Mouse (Mus musculus): ENCODE data around the gene Foxd1.

DNA sequence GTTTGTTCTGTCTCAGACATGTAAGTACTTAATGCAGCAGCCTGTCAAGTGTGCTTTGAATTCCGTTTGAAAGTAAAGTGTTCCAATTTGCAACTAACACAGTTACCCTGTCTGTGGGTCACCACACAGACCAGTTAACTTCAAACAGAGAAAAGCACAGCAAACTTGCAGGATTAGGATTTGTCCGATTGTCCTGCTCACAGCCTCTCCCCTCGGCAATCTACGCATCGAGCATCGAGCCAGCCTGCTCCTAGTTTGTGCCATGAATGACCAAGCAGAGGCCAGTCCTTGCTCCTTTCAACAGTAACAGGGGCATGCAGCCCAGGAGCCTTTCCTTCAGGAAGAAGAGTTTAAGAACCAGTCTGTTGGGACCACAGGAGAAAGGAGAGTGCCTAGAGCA, 15.0 kb downstream of the Foxd1 start:
- TF ChIP-seq CTCF (IDR thresholded peaks at IDR 0.05; ENCODE audit: low read depth) (no peak), EP300 (IDR thresholded peaks at IDR 0.05; ENCODE audit: low read depth) (no peak)

Measured in liver, embryonic 14.5 days (tissue).